Mouse (Mus musculus): ENCODE data around the gene Prpf18.

Prpf18 gene

GRCm38 (mm10) chr2:4575975-4576374 is 75.9 kb downstream of the Prpf18 start:
- DNase-seq (ENCODE audit: inconsistent age in 2 of 2, low spot score in 1 of 2), result no peak

- no peak for DNase-seq (ENCODE audit: inconsistent age in 2 of 2, low spot score in 1 of 2)
Measured at GRCm38 (mm10) chr2:4575163-4575562, 76.8 kb downstream of the Prpf18 start.

- no peak for DNase-seq (ENCODE audit: inconsistent age in 2 of 2, low spot score in 1 of 2)
Measured at GRCm38 (mm10) chr2:4574251-4574650, 77.7 kb downstream of the Prpf18 start.

- no peak for DNase-seq (ENCODE audit: inconsistent age in 2 of 2, low spot score in 1 of 2)
Measured at GRCm38 (mm10) chr2:4573386-4573785, 78.5 kb downstream of the Prpf18 start.

GRCm38 (mm10) chr2:4572498-4573263 is 79.2 kb downstream of the Prpf18 start:
- DNase-seq (ENCODE audit: inconsistent age in 2 of 2, low spot score in 1 of 2), result no peak
